Mouse (Mus musculus) ovary, adult 18-20 months (tissue): ENCODE measurements around the gene Chd1l.

ENCODE experiments used
- DNase-seq: peaks from one replicate; pipeline ENCODE4 v3.0.0; 2022; ENCODE audit warnings: low spot score, mixed read lengths

Gene Chd1l

GRCm38 (mm10) chr3:97521946-97522731 is 87.9 kb downstream of the Chd1l start:
- no peak for DNase-seq

GRCm38 (mm10) chr3:97519883-97520282 is 90.1 kb downstream of the Chd1l start:
- DNase-seq, result no peak

GRCm38 (mm10) chr3:97512296-97512695 is 97.7 kb downstream of the Chd1l start:
- DNase-seq, result no peak
